Mouse (Mus musculus) embryonic facial prominence, embryonic 12.5 days (tissue): ENCODE results near the gene Ddit4. TPM values are rescaled to one million over a fixed set of nuclear protein-coding genes. Genes with fewer than 3 reads are reported as not detected.
A peak's percentile ranks its signal among the peaks of the same experiment; 100 is the strongest.

Experiments
- ATAC-seq: fragments of 200-750 bp; cut with Nextera tagmentation; 2 replicates; pipeline ENCODE4 v1.8.0; 2017; ENCODE audit not compliant: insufficient number of reproducible peaks, insufficient read depth, low FRiP score, low TSS enrichment
- H3K27ac ChIP-seq: fragments of 300-500 bp; sonication (generic); 2 replicates; pipeline ENCODE4 v1.5.1; 2016; ENCODE audit warnings: mild to moderate bottlenecking
- H3K27me3 ChIP-seq: fragments of 300-500 bp; sonication (generic); 2 replicates; pipeline ENCODE4 v1.6.1; 2016; ENCODE audit warnings: mild to moderate bottlenecking, moderate library complexity
- H3K36me3 ChIP-seq: fragments of 300-500 bp; sonication (generic); 2 replicates; pipeline ENCODE4 v1.6.1; 2016; ENCODE audit warnings: mild to moderate bottlenecking
- H3K4me1 ChIP-seq: fragments of 300-500 bp; sonication (generic); 2 replicates; pipeline ENCODE4 v1.6.1; 2016
- H3K4me2 ChIP-seq: fragments of 300-500 bp; sonication (generic); replicated peaks from 2 replicates; pipeline ENCODE4 v1.6.1; 2016; ENCODE audit warnings: mild to moderate bottlenecking, moderate library complexity
- H3K4me3 ChIP-seq: fragments of 300-500 bp; sonication (generic); 2 replicates; pipeline ENCODE4 v1.5.1; 2016; ENCODE audit warnings: mild to moderate bottlenecking
- H3K9ac ChIP-seq: fragments of 300-500 bp; sonication (generic); 2 replicates; pipeline ENCODE4 v1.6.1; 2016; ENCODE audit warnings: mild to moderate bottlenecking, moderate library complexity
- H3K9me3 ChIP-seq: fragments of 300-500 bp; sonication (generic); 2 replicates; pipeline ENCODE4 v1.6.1; 2016; ENCODE audit warnings: mild to moderate bottlenecking, moderate library complexity
- WGBS: fragments of 180-500 bp; shearing (Covaris S2); methylation state at CpG from one replicate; pipeline ENCODE4 v1.1.7; 2016; 5-methylcytosine and 5-hydroxymethylcytosine counted together
- polyA plus RNA-seq: library from polyadenylated mRNA; unstranded; fragments of >200 nt; fragmentation: Nextera tagmentation; extraction: Ambion mirVana; gene quantifications from 2 replicates; pipeline ENCODE4 v1.2.1, GENCODE M21; 2016

The Ddit4 gene
- polyA plus RNA-seq, 1 experiment from 2014 or later = 92.3 TPM

GRCm38 (mm10) chr10:59980815-59981244 is 29.2 kb upstream of the Ddit4 start:
- Histone ChIP-seq H3K9me3 (no peaks in the 10 kb centered on the region), H3K4me1 (peaks cover 18% of the 10 kb centered on the region), H3K9ac (no peak overlapping the region), H3K27ac (0 out of 2 replicates have a peak overlapping the region, but pooled peaks have one; percentile 31), H3K4me2 (no peak overlapping the region), H3K27me3 (no peaks in the 10 kb centered on the region), H3K36me3 (peaks cover 16% of the 10 kb centered on the region), H3K4me3 (no peak overlapping the region)
- ATAC-seq = no peak
- WGBS = 87% methylated on average over 6 of the region's 6 CpGs

GRCm38 (mm10) chr10:59978873-59979743 is 27.5 kb upstream of the Ddit4 start:
- 0 out of 2 replicates have a peak overlapping the region, but pooled peaks have one; percentile 30 for H3K9ac ChIP-seq
- peak; percentile 4; the same call in 1 of the 2 replicates for ATAC-seq
- H3K27me3 ChIP-seq = no peaks in the 10 kb centered on the region
- 41% methylated on average over 11 of the region's 11 CpGs for WGBS
- peaks cover 28% of the 10 kb centered on the region for H3K4me1 ChIP-seq
- peak overlapping the region; percentile 78 for H3K27ac ChIP-seq
- no peaks in the 10 kb centered on the region for H3K9me3 ChIP-seq
- peak overlapping the region; percentile 16; the same call in 1 of the 2 replicates for H3K4me2 ChIP-seq
- 0 out of 2 replicates have a peak, but pooled peaks cover 1% of the 10 kb centered on the region for H3K36me3 ChIP-seq
- H3K4me3 ChIP-seq = no peak overlapping the region

GRCm38 (mm10) chr10:59978401-59978800 is 26.8 kb upstream of the Ddit4 start:
- Histone ChIP-seq H3K27ac (peak overlapping the region; percentile 78; the same call in 1 of the 2 replicates), H3K36me3 (no peaks in the 10 kb centered on the region), H3K27me3 (no peaks in the 10 kb centered on the region), H3K9ac (no peak overlapping the region), H3K4me3 (no peak overlapping the region), H3K4me2 (no peak overlapping the region), H3K9me3 (no peaks in the 10 kb centered on the region), H3K4me1 (peaks cover 35% of the 10 kb centered on the region)
- no peak for ATAC-seq
- 68% methylated on average over 2 of the region's 2 CpGs for WGBS

DNA sequence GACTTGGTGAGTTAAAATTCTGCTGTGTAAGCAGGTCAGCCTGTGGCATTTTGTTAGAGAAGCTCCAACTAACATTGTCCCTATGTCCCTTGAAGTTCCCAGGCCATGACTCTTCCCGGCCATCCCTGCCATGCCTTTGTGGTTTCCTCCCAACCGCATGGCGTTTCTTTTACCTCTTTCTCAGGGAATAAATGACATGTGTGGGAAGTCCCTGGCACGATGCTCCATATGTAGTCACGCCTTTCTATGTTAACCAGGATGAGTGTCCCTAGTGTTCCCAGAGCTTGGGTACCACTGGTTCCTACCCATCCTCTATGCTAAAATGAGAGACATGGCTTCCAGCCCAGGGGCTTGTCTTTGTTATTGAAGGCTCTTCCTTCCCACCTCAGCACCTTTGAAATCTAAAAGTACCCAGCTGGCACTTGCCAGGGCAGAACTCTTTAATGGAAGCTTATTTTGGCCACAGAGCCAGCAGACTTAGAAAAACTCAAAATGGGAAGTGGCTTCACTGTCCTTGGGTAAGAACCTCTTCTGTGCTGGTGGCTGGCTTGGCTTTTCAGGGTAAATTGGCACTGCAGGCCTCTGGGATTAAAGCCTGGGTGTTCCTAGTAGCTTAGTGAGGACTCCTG is 26.2 kb upstream of the Ddit4 start:
- Histone ChIP-seq H3K4me3 (no peak overlapping the region), H3K9ac (no peak overlapping the region), H3K4me1 (peaks cover 36% of the 10 kb centered on the region), H3K4me2 (no peak overlapping the region), H3K9me3 (no peaks in the 10 kb centered on the region), H3K36me3 (no peaks in the 10 kb centered on the region), H3K27me3 (no peaks in the 10 kb centered on the region), H3K27ac (0 out of 2 replicates have a peak overlapping the region, but pooled peaks have one; percentile 78)
- WGBS = 83% methylated on average over 5 of the region's 5 CpGs
- no peak for ATAC-seq

DNA sequence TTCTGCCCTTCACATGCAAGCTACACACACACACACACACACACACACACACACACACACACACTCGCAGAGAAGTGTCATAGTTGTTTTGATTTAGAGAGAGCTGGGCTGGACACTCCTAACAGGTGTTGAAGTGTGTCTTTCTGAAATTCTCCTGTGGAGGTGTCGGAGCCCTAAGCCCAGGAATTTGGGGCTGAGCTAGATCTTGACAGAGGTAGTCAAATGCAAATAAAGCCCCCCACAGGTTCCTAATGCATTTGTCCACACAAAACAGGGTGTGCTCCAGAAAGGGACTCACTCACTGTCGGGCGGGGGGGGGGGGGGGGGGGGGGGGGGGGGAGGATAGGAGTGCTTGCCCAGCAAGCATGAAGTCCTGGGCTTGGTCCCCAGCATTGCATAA is 25.5 kb upstream of the Ddit4 start:
- Histone ChIP-seq H3K4me2 (no peak overlapping the region), H3K4me1 (peaks cover 36% of the 10 kb centered on the region), H3K27ac (no peak overlapping the region), H3K9ac (no peak overlapping the region), H3K36me3 (no peaks in the 10 kb centered on the region), H3K27me3 (no peaks in the 10 kb centered on the region), H3K4me3 (no peak overlapping the region), H3K9me3 (no peaks in the 10 kb centered on the region)
- no peak for ATAC-seq
- WGBS = 50% methylated on average over 2 of the region's 4 CpGs

- Histone ChIP-seq H3K4me1 (peaks cover 41% of the 10 kb centered on the region), H3K9ac (no peak overlapping the region), H3K4me2 (no peak overlapping the region), H3K9me3 (no peaks in the 10 kb centered on the region), H3K27ac (peak overlapping the region; percentile 80; the same call in 1 of the 2 replicates), H3K27me3 (no peaks in the 10 kb centered on the region), H3K36me3 (no peaks in the 10 kb centered on the region), H3K4me3 (no peak overlapping the region)
- ATAC-seq = no peak
- 56% methylated on average over 3 of the region's 3 CpGs for WGBS
Measured at GRCm38 (mm10) chr10:59974786-59975185, 23.2 kb upstream of the Ddit4 start.

GRCm38 (mm10) chr10:59974191-59974664 is 22.6 kb upstream of the Ddit4 start:
- Histone ChIP-seq H3K9me3 (no peaks in the 10 kb centered on the region), H3K27ac (peak overlapping the region; percentile 80), H3K9ac (no peak overlapping the region), H3K27me3 (no peaks in the 10 kb centered on the region), H3K36me3 (no peaks in the 10 kb centered on the region), H3K4me3 (no peak overlapping the region), H3K4me2 (peak overlapping the region; percentile 23), H3K4me1 (peaks cover 36% of the 10 kb centered on the region)
- WGBS = 9% methylated on average over 6 of the region's 6 CpGs
- ATAC-seq = 0 out of 2 replicates have a peak, but pooled peaks have one; percentile 19

DNA sequence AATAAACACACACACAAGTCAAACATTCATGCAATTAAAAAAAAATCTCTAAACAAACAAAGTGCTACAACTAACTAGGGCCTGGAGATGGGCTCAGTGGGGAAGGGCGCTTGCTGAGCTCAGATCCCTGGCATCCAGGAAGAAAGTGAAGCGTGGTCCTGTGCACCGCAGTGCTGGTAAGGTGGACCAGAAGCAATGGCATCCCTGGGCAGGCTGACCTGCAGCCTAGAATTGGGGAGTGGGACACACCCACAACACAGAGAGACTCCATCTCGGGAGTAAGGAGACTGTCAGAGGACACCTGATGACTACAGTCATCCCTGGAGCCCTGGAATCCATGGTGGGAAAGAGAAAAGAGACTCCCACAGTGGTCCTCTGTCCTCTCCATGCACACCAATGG is 21.8 kb upstream of the Ddit4 start:
- Histone ChIP-seq H3K9me3 (no peaks in the 10 kb centered on the region), H3K4me1 (peaks cover 28% of the 10 kb centered on the region), H3K36me3 (no peaks in the 10 kb centered on the region), H3K9ac (no peak overlapping the region), H3K27ac (no peak overlapping the region), H3K4me2 (no peak overlapping the region), H3K4me3 (no peak overlapping the region), H3K27me3 (no peaks in the 10 kb centered on the region)
- ATAC-seq = no peak
- WGBS = 82% methylated on average over 4 of the region's 4 CpGs

DNA sequence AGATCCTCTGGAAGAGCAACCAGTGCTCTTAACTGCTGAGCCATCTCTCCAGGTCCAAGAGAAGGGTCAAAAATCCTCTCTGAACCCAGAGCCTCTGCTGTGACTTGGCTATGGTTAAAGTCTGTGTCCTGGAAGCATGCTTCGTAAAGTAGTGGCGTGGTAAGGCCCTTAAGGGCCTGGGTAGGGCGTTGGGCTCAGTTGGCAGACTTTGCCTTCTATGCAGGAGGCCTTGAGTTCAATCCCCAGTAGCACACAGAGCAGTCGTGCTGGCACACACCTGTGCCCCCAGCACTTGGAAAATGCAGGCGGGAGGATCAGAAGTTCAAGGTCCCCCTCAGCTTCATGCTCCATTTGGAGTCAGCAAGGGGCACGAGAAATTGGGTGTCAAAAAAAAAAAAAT is 21.4 kb upstream of the Ddit4 start:
- peaks cover 25% of the 10 kb centered on the region for H3K4me1 ChIP-seq
- no peaks in the 10 kb centered on the region for H3K27me3 ChIP-seq
- 81% methylated on average over 6 of the region's 6 CpGs for WGBS
- H3K9ac ChIP-seq = no peak overlapping the region
- H3K9me3 ChIP-seq = no peaks in the 10 kb centered on the region
- H3K27ac ChIP-seq = no peak overlapping the region
- H3K36me3 ChIP-seq = no peaks in the 10 kb centered on the region
- H3K4me3 ChIP-seq = no peak overlapping the region
- ATAC-seq = no peak
- H3K4me2 ChIP-seq = no peak overlapping the region

- no peak for ATAC-seq
- Histone ChIP-seq H3K4me1 (peaks cover 25% of the 10 kb centered on the region), H3K9ac (no peak overlapping the region), H3K9me3 (no peaks in the 10 kb centered on the region), H3K27me3 (no peaks in the 10 kb centered on the region), H3K36me3 (no peaks in the 10 kb centered on the region), H3K27ac (no peak overlapping the region), H3K4me3 (no peak overlapping the region), H3K4me2 (no peak overlapping the region)
- WGBS = 68% methylated on average over 2 of the region's 2 CpGs
Measured at GRCm38 (mm10) chr10:59972534-59972933, 20.9 kb upstream of the Ddit4 start.

GRCm38 (mm10) chr10:59971813-59972212 is 20.2 kb upstream of the Ddit4 start:
- no peak overlapping the region for H3K4me3 ChIP-seq
- H3K9me3 ChIP-seq = no peaks in the 10 kb centered on the region
- H3K36me3 ChIP-seq = no peaks in the 10 kb centered on the region
- no peak overlapping the region for H3K27ac ChIP-seq
- 85% methylated on average over 8 of the region's 8 CpGs for WGBS
- ATAC-seq = no peak
- peaks cover 25% of the 10 kb centered on the region for H3K4me1 ChIP-seq
- H3K9ac ChIP-seq = no peak overlapping the region
- no peaks in the 10 kb centered on the region for H3K27me3 ChIP-seq
- no peak overlapping the region for H3K4me2 ChIP-seq
